Mouse (Mus musculus) cerebellum, adult (tissue): Measurements from ENCODE around the gene Cog2.

ENCODE experiments used
- ATAC-seq: cut with Nextera tagmentation; 2 replicates; pipeline ENCODE4 v1.9.2; 2017; ENCODE audit warnings: mild to moderate bottlenecking, moderate library complexity, mixed read lengths; ENCODE audit not compliant: insufficient number of reproducible peaks, low FRiP score, low TSS enrichment

The Cog2 gene

DNA sequence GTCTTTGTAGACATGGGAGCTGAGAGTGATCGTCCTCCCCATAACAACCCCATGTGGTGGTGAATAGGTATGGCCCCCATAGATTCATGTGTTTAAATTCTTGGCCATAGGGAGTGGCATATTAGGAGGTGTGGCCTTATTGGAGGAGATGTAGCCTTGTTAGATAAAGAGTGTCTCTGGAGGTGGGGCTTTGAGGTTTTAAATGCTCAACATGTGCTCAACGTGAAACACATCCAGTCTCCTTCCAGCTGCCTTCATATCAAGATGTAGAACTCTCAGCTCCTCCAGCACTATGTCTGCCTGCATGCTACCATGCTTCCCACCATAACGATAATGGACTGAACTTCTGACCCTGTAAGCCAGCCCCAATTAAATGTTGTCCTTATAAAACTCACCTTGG is 4.5 kb upstream of the Cog2 start:
- no peak for ATAC-seq

DNA sequence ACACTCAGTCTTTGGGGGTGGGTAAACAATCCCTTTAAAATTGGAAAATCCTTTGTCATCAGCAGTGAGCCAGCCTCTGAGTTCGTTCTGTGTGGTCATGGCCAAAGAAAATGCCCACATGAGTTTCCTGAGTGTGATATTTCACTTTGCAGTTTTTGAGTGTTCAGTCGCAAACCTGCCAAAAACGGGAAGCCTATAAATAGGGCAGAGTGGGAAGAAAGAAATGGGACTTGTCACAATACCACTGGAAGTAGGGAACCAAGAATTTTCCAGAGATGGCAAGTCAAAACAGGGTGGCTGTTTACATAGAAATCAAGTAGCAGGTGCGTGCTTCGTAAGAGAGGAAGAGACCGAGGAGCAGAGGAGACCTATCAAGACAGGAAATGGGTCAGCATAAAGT is 4.0 kb upstream of the Cog2 start:
- no peak for ATAC-seq

DNA sequence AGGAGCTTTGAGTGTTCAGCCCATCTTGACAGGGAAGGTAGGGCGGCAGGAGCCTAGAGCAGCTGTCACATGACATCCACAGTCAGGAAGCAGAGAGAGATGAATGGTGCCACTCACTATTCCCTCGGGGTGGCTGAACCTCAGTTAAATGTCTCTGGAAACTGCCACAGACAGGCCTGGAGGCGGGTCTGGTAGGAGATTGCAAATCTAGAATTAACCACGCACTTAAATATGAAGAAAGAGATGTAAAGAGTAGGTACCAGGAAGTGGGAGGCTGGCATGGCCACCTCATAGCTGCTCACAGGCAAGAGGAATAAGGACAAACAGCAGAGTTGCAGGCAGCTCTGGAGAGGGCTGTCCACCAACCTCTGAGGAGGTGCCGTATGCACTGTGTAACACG is 3.4 kb upstream of the Cog2 start:
- ATAC-seq = no peak

DNA sequence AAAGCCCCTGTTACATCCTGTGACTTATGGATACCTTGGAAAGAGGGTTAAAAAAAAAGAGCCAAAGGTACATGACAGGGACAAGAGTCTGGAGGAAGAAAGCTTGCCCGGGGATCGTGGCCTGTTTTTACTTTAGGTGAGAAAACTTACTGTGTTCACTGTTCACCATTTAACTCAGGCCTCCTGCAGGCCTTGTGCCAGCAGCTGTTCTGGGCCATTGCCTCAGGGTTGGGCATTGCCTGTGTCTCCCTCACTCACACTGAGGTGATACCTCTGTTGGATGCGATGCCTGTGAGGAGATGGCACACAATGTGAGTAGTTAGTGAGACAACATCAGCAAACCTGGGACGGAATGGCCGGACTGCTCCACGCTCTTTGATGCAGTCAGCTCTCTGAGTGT is 1.4 kb downstream of the Cog2 start:
- no peak for ATAC-seq

GRCm38 (mm10) chr8:124526261-124526660 is 5.7 kb downstream of the Cog2 start:
- ATAC-seq = no peak

DNA sequence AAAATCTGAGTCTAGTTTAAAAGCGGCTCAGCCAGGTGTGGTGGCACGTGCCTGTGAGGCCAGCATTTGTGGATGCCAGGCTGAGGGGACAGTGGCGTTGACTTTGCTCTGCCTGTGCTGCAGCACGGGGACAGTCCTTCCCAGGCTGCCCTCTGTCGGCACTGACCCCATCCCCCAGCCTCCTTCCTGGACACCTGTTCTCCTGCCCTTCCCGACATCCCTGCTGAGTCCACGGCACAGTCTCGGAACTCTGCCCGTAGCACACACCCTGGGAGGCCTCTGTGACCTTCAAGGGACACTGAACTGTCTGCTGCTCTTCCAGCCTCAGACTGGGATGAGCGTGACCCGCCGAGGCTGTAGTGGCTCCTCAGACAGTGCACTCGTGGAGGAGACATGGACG is 9.5 kb downstream of the Cog2 start:
- peak; percentile 86 for ATAC-seq

DNA sequence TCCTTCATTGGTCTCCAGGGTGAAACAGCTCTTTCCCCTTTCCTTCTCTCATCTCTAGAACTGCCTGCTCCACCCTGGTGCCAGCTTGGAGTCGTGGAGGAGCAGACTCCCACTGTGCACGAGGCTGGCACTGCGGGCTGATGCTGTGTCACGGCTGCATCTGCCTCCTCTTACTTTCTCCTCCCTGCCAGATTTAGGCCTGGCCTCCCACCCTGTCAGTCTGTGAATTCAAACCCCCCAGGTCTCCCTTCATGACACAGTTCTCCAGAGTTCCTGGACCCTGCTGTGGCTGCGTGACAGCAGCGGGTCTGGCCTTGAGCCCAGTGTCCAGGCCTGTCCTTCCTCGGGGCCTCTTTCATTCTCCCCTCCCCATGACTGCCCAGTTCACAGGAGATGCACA is 10.0 kb downstream of the Cog2 start:
- peak; percentile 37; the same call in 1 of the 2 replicates for ATAC-seq

- no peak for ATAC-seq
Observed at GRCm38 (mm10) chr8:124530996-124531395, 10.4 kb downstream of the Cog2 start.

DNA sequence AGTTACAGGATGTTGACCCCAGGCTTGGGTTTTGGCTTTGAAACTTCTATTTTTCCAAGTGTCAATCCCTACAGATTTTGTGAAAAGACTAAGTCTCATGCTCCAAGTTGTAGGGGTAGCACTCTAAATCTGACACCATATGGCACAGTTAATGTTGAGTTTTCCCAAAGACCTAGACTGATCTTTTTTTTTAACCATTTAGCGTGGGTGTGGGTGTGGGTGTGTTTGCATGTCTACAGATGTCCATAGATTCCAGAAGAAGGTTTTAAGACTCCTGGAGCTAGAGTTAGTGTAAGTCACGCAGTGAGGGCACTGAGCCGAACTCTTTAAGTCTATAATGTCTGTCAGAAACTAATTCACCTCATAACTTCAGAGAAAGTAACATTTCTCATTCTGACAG is 12.1 kb downstream of the Cog2 start:
- ATAC-seq = no peak

DNA sequence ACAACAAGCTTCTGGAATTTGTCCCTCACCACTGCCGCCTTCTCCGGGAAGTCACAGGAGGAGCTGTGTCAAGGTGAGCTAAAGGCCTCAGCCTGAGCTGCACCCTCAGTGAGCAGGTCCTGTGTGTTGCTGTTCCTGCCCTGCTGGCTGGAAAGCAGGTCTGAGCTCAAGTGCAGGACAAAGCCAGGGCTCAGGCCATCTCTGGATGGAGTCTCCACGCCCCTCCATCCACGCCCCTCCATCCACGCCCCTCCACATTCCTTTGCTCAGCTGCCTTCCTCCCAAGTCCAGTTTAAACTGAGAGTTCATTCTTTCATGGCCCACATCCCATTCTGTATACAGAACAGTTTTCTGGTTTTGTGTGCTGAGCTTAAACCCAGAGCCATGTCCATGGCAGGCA is 14.9 kb downstream of the Cog2 start:
- no peak for ATAC-seq

DNA sequence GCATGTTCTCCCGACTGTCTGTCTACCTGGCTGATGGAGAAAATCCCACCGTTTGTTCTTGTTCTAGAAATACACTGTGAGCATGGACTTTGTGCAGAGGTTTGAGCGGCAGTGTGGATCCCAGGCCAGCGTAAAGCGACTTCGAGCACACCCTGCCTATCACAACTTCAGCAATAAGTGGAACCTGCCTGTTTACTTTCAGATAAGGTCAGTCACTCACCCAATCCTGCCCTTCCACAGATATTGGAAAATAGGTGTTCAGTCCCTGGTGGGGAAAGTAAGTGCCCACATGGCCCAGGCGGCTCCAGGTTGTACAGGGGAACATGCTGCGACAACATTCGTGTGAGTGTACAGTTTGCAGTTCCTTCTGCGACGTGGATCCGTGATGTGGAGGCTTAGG is 20.3 kb downstream of the Cog2 start:
- ATAC-seq = no peak

DNA sequence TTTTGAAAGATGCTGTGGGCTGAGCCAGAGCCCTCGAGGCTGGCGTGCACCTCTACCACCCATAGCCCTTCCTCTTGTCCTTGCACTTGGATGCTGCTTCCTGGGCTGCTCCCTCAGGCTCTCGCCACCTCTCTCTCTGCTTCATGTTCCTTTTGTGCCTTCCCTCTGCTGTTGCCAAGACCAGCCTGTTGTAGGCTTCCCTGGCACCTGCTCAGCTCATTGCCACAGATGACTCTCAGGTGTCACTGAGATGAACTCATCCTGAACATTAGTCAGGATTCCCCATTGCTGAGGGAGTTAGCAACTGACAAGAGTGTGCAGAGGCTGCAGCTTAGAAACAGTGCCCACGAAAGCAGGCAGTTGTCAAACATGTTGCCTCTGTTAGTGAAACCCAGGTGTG is 21.4 kb downstream of the Cog2 start:
- no peak for ATAC-seq

- ATAC-seq = no peak
Observed at GRCm38 (mm10) chr8:124543272-124543671, 22.7 kb downstream of the Cog2 start.

DNA sequence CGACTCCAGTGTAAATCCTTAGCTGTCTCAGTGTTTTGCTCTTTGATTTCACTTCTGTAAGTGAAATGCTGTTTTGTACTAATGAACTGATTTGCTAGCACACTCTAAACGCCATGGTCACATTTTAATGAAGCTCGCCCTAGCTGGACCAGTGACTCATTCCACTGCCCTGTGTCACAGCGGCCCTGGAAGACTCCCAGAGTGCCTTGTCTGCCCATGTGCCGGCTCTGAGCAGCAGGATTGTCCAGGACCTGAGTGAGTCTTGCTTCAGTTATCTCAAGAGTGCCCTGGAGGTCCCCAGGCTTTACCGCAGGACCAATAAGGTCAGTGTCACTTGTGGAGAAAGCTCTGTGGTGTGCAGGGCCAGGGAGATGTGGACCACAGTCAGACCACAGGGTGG is 25.8 kb downstream of the Cog2 start:
- no peak for ATAC-seq

DNA sequence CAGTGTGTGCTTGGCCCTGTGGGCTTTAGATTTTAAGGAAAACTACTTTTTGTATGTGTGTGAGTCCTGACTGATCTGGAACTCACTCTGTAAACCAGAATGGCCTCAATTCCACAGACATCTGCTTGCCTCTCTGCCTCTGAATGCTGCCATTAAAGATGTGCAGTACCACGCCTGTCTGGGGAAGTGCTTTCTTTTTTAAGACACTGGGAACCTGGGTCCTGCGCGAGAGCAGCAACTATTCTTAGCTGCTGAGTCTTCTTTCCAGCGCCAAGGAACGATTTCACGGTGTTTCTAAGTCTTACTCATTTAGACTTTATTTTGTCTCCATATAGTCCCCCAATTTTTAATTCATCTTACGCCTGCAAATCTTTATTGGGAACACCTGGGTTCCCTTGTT is 26.2 kb downstream of the Cog2 start:
- ATAC-seq = no peak

GRCm38 (mm10) chr8:124547269-124547668 is 26.7 kb downstream of the Cog2 start:
- ATAC-seq = no peak

GRCm38 (mm10) chr8:124548187-124548586 is 27.6 kb downstream of the Cog2 start:
- ATAC-seq = no peak

GRCm38 (mm10) chr8:124551011-124551661 is 30.6 kb downstream of the Cog2 start:
- ATAC-seq = no peak

DNA sequence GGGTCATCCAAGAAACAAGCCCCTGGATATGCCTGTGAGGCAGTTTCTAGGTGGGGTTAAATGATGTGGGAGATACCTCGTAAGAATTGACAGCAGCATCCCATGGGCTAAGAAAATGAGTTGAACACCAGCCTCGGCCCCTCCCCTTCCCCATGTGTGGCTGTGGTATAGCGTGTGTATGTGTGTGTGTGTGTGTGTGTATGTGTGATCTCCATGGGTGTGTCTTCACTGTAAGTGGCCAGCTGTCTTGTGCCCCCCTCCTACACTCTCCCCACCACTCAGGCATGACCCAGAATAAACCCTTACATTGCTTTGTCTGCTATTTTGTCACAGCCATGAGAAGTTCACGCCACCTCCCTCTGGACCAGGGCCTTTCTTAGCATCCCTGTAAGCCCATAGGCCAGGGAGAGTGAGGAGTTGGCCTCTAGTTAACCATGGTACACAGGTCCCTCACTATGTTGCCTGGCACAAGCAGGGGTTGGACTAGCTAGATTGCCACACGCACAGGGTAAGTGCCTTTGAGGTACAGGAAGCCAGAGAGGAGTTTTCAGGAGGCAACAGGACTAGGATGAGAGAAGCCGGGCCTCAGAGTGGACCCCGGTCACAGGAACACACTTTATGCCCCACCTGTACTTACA is 34.7 kb downstream of the Cog2 start:
- ATAC-seq = no peak

DNA sequence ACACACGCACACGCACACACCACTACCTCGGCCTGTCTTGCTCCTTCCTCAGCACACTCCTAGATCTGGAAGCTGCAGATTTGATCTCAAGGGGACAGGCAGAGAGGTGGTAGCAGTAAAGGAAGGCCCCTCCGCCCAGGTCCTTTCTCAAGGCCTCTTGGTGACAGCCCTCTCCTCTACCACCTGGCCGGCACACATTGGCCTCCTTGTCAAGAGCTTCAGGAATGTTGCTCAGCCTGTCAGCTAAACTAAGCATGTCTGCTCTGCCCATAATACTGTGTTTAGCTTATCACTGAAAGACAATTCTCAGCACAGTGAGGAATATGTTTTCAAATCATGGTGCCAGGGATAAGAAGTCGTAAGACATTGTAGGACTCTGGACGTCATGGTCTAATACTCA is 35.6 kb downstream of the Cog2 start:
- no peak for ATAC-seq

GRCm38 (mm10) chr8:124556658-124557057 is 36.1 kb downstream of the Cog2 start:
- ATAC-seq = peak; percentile 60; the same call in 1 of the 2 replicates

GRCm38 (mm10) chr8:124557476-124557875 is 36.9 kb downstream of the Cog2 start:
- peak; percentile 75; the same call in 1 of the 2 replicates for ATAC-seq
